Mouse (Mus musculus) E14TG2a.4 (cell line): ENCODE results near the gene Olfr1493-ps1.

Source experiments
- CTCF ChIP-seq: conservative IDR thresholded peaks from 2 replicates; pipeline ENCODE4 v1.5.1; 2014; ENCODE audit warnings: low read length
- POU5F1 ChIP-seq: IDR thresholded peaks from 2 replicates; pipeline ENCODE4 v1.6.1; 2014; ENCODE audit warnings: low read length, borderline replicate concordance

DNA sequence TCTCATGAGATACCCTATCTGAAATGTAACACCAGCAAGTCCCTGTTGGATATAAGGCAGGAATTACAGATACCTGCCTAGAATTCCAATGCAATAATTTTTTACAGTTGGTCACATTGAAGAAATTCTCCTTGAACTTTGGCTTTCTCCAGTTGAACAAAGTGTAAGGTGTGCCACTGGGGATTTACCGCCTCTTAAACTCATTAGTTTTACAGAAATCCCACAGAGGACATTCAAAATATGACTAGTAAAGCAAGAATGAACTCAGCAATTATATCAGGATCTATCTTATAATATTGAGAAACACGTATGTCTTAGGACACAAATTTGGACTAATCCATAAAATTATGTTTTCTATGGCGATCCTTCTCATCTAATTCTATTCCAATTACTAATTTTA, 26.1 kb upstream of the Olfr1493-ps1 start, which contains the start of gene Olfr1491:
- no peak for TF ChIP-seq CTCF
- TF ChIP-seq POU5F1: no peak
